Mouse (Mus musculus) erythroblast, embryonic 14.5 days (primary cell): ENCODE measurements around the gene AC161166.1.
"Not testable (repeated sequence)": the region's sequence is repeated elsewhere in the genome, so short reads cannot be mapped to it uniquely, and the experiment has no call there.

Source experiments
- GATA1 ChIP-seq: IDR thresholded peaks from 2 replicates; pipeline ENCODE4 v1.6.1; 2012; ENCODE audit warnings: low read length, inconsistent platforms, mixed read lengths
- TAL1 ChIP-seq: IDR thresholded peaks from 3 replicates; pipeline ENCODE4 v1.6.1; 2012; ENCODE audit warnings: low read length, inconsistent platforms, mixed read lengths

GRCm38 (mm10) chr7:24483291-24483690 lies 29.0 kb downstream of the AC161166.1 start:
- not testable (repeated sequence) for TF ChIP-seq TAL1, GATA1
